Mouse (Mus musculus): ENCODE results near the gene Stx17. TPM values are rescaled to one million over a fixed set of nuclear protein-coding genes. Genes with fewer than 3 reads are reported as not detected.

Stx17 gene
- polyA plus RNA-seq (2015; fragmentation: Nextera tagmentation; extraction: Ambion mirVana) = 34.0 and 36.2 TPM in 2 replicates

GRCm38 (mm10) chr4:48124773-48125469, at the start of gene Stx17:
Gene Stx17, plus strand, starts transcription at chr4:48124915.
- no peaks in the 10 kb centered on the region; the same call in 1 of the 2 replicates for H3K27me3 ChIP-seq
- ATAC-seq (ENCODE audit: low FRiP score, low read depth) = peak; percentile 99
- H3K9me3 ChIP-seq = no peaks in the 10 kb centered on the region
- H3K4me2 ChIP-seq (replicated peaks) = peak within 1 kb of the TSS; percentile 79
- H3K36me3 ChIP-seq = no peaks in the 10 kb centered on the region
- 1% methylated on average over 56 of the region's 58 CpGs for WGBS
- 0 out of 2 replicates have a peak, but pooled peaks cover 4% of the 10 kb centered on the region for H3K4me1 ChIP-seq
- peak within 1 kb of the TSS; percentile 81 for H3K4me3 ChIP-seq
- H3K27ac ChIP-seq = no peak within 1 kb of the TSS
- peak within 1 kb of the TSS; percentile 89 for H3K9ac ChIP-seq

- 57% methylated on average over 13 of the region's 13 CpGs for WGBS
- Histone ChIP-seq H3K27ac (no peak overlapping the region), H3K36me3 (no peaks in the 10 kb centered on the region), H3K9me3 (no peaks in the 10 kb centered on the region), H3K4me3 (no peak overlapping the region), H3K4me2 (replicated peaks) (no peak overlapping the region), H3K27me3 (no peaks in the 10 kb centered on the region), H3K4me1 (peaks cover 20% of the 10 kb centered on the region), H3K9ac (no peak overlapping the region)
- ATAC-seq (ENCODE audit: low FRiP score, low read depth) = no peak
Observed at GRCm38 (mm10) chr4:48076693-48077471, 47.8 kb upstream of the Stx17 start.

DNA sequence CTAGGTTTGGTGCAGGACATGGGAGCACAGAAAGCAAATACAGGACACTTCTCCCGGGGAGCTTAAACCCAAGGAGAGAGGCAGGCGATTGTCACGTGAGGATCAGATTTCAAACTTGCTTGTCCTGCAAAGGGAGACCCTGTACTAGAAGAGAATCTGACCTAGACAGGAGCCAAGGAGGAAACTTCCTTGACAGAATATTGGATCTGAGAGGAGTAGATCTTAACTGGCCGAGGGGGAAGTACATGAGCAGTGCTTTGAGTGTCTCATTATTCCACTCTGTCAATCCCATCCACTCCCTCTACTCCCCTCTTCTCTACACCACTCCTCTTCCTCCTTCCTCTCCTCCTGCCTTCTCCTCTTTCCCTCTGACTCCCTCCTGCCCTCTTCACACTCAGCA, 46.5 kb upstream of the Stx17 start:
- H3K4me1 ChIP-seq = peaks cover 20% of the 10 kb centered on the region
- H3K4me3 ChIP-seq = no peak overlapping the region
- WGBS = 7% methylated on average over 4 of the region's 4 CpGs
- no peaks in the 10 kb centered on the region for H3K9me3 ChIP-seq
- no peak overlapping the region for H3K27ac ChIP-seq
- H3K27me3 ChIP-seq = no peaks in the 10 kb centered on the region
- H3K36me3 ChIP-seq = no peaks in the 10 kb centered on the region
- peak overlapping the region; percentile 2; the same call in 1 of the 2 replicates for H3K4me2 ChIP-seq (replicated peaks)
- H3K9ac ChIP-seq = no peak overlapping the region
- ATAC-seq (ENCODE audit: low FRiP score, low read depth) = no peak

GRCm38 (mm10) chr4:48079285-48080039, 45.3 kb upstream of the Stx17 start:
- H3K27me3 ChIP-seq = no peaks in the 10 kb centered on the region
- H3K4me1 ChIP-seq = peaks cover 20% of the 10 kb centered on the region
- ATAC-seq (ENCODE audit: low FRiP score, low read depth) = no peak
- H3K27ac ChIP-seq = no peak overlapping the region
- no peak overlapping the region for H3K9ac ChIP-seq
- no peaks in the 10 kb centered on the region for H3K36me3 ChIP-seq
- H3K9me3 ChIP-seq = no peaks in the 10 kb centered on the region
- no peak overlapping the region for H3K4me2 ChIP-seq (replicated peaks)
- no peak overlapping the region for H3K4me3 ChIP-seq
- 66% methylated on average over 8 of the region's 8 CpGs for WGBS

DNA sequence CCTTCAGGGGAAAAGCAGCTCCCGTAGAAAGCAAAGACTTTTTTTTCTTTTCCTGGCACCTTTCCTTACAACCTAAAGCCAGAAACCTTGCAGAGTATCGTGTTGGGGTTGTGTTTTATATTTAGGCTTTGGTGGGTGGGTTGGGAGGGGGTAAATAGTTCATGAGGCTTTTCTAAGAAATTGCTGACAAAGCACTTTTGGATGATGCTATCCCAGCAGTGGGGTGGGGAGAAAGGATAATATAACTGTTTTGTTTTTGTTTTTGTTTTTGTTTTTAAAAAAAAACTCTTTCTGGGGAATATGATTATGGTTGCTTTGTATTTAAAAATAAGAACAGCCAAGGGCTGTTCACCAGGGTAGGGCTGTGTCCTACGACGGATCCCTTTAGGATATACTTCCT, 41.3 kb upstream of the Stx17 start:
- no peaks in the 10 kb centered on the region for H3K27me3 ChIP-seq
- WGBS = 80% methylated on average over 4 of the region's 4 CpGs
- no peak for ATAC-seq (ENCODE audit: low FRiP score, low read depth)

GRCm38 (mm10) chr4:48086609-48087008, 38.1 kb upstream of the Stx17 start:
- Histone ChIP-seq H3K4me2 (replicated peaks) (no peak overlapping the region), H3K9me3 (no peaks in the 10 kb centered on the region), H3K27ac (no peak overlapping the region), H3K36me3 (no peaks in the 10 kb centered on the region), H3K9ac (no peak overlapping the region), H3K27me3 (no peaks in the 10 kb centered on the region), H3K4me3 (no peak overlapping the region), H3K4me1 (no peaks in the 10 kb centered on the region)
- no peak for ATAC-seq (ENCODE audit: low FRiP score, low read depth)
- WGBS = 66% methylated on average over 6 of the region's 6 CpGs

More for the DNA sequence above, 41.3 kb upstream of the Stx17 start:
- 0 out of 2 replicates have a peak, but pooled peaks cover under 1% of the 10 kb centered on the region for H3K4me1 ChIP-seq
- no peak overlapping the region for H3K4me3 ChIP-seq
- H3K9ac ChIP-seq = no peak overlapping the region
- no peak overlapping the region for H3K27ac ChIP-seq
- no peaks in the 10 kb centered on the region for H3K36me3 ChIP-seq
- H3K9me3 ChIP-seq = no peaks in the 10 kb centered on the region
- H3K4me2 ChIP-seq (replicated peaks) = no peak overlapping the region

DNA sequence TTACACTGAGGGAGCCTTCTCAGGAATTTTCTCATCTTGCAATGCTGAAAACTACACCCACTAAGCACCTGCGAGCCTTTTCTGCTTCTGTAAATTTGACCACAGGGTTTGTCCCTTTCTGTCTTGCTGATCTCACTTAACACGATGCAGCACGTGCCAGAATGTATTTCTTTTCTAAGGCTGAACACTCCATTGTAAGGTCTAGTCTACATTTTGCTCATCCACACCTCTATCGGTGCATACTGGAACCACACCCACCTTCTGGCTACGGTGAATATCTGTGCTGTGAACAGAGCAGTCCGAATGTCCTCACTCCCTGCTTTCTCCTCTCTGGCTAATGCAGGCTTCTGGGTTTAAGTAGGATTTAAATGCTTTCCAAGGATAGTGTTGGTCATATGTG, 37.2 kb upstream of the Stx17 start:
- no peak overlapping the region for H3K9ac ChIP-seq
- no peaks in the 10 kb centered on the region for H3K36me3 ChIP-seq
- no peak overlapping the region for H3K4me3 ChIP-seq
- no peak overlapping the region for H3K4me2 ChIP-seq (replicated peaks)
- H3K9me3 ChIP-seq = no peaks in the 10 kb centered on the region
- no peak overlapping the region for H3K27ac ChIP-seq
- WGBS = 82% methylated on average over 6 of the region's 6 CpGs
- H3K27me3 ChIP-seq = no peaks in the 10 kb centered on the region
- no peaks in the 10 kb centered on the region for H3K4me1 ChIP-seq
- no peak for ATAC-seq (ENCODE audit: low FRiP score, low read depth)

GRCm38 (mm10) chr4:48093221-48093620, 31.5 kb upstream of the Stx17 start:
- Histone ChIP-seq H3K4me3 (no peak overlapping the region), H3K36me3 (no peaks in the 10 kb centered on the region), H3K27me3 (no peaks in the 10 kb centered on the region), H3K9me3 (no peaks in the 10 kb centered on the region), H3K9ac (no peak overlapping the region), H3K4me1 (no peaks in the 10 kb centered on the region), H3K4me2 (replicated peaks) (no peak overlapping the region), H3K27ac (no peak overlapping the region)
- ATAC-seq (ENCODE audit: low FRiP score, low read depth) = no peak
- 77% methylated on average over 3 of the region's 3 CpGs for WGBS

- WGBS = 87% methylated on average over 8 of the region's 8 CpGs
- Histone ChIP-seq H3K9me3 (no peaks in the 10 kb centered on the region), H3K9ac (no peak overlapping the region), H3K4me2 (replicated peaks) (no peak overlapping the region), H3K36me3 (no peaks in the 10 kb centered on the region), H3K4me1 (no peaks in the 10 kb centered on the region), H3K27ac (no peak overlapping the region), H3K27me3 (no peaks in the 10 kb centered on the region), H3K4me3 (no peak overlapping the region)
- no peak for ATAC-seq (ENCODE audit: low FRiP score, low read depth)
Observed at GRCm38 (mm10) chr4:48100217-48100616, 24.5 kb upstream of the Stx17 start.

DNA sequence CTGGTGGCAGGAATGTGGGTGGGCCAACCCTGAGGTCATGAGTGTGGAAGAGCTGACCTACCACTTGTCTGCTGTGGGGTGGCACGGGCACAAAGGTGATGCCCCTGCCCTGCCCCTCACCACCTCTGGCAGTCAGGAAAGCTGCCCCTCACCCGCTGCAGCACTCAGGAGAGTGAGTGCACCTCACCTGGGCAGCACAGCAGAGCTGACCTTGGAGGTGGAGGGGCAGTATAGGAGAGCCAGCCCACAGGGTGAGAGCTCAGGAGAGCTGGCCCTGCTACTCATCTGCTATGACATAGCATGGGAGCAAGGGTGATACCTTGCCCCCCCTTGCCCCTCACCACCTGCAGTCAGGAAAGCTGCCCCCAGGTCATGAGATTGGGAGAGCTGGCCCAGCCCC, 22.7 kb upstream of the Stx17 start:
- no peaks in the 10 kb centered on the region for H3K9me3 ChIP-seq
- ATAC-seq (ENCODE audit: low FRiP score, low read depth) = no peak
- 75% methylated on average over 2 of the region's 2 CpGs for WGBS
- no peak overlapping the region for H3K9ac ChIP-seq
- no peak overlapping the region for H3K27ac ChIP-seq
- no peaks in the 10 kb centered on the region for H3K27me3 ChIP-seq
- no peak overlapping the region for H3K4me3 ChIP-seq
- no peaks in the 10 kb centered on the region for H3K36me3 ChIP-seq
- H3K4me2 ChIP-seq (replicated peaks) = no peak overlapping the region
- no peaks in the 10 kb centered on the region for H3K4me1 ChIP-seq

GRCm38 (mm10) chr4:48105387-48105786, 19.3 kb upstream of the Stx17 start:
- Histone ChIP-seq H3K27me3 (no peaks in the 10 kb centered on the region), H3K27ac (no peak overlapping the region), H3K4me2 (replicated peaks) (no peak overlapping the region), H3K36me3 (no peaks in the 10 kb centered on the region), H3K9me3 (no peaks in the 10 kb centered on the region), H3K4me3 (no peak overlapping the region), H3K4me1 (no peaks in the 10 kb centered on the region), H3K9ac (no peak overlapping the region)
- 75% methylated on average over 5 of the region's 5 CpGs for WGBS
- no peak for ATAC-seq (ENCODE audit: low FRiP score, low read depth)

GRCm38 (mm10) chr4:48107086-48107485, 17.6 kb upstream of the Stx17 start:
- H3K4me1 ChIP-seq = no peaks in the 10 kb centered on the region
- H3K27me3 ChIP-seq = no peaks in the 10 kb centered on the region
- no peak overlapping the region for H3K4me2 ChIP-seq (replicated peaks)
- no peak overlapping the region for H3K4me3 ChIP-seq
- H3K27ac ChIP-seq = no peak overlapping the region
- no peaks in the 10 kb centered on the region for H3K9me3 ChIP-seq
- ATAC-seq (ENCODE audit: low FRiP score, low read depth) = no peak
- no peaks in the 10 kb centered on the region for H3K36me3 ChIP-seq
- WGBS = 83% methylated on average over 6 of the region's 6 CpGs
- no peak overlapping the region for H3K9ac ChIP-seq

Measured in limb, embryonic 13.5 days (tissue).